Mouse (Mus musculus) kidney, postnatal 14 days (tissue): ENCODE measurements around the gene Atp5g2.

Experiments used
- DNase-seq: peaks from one replicate; pipeline ENCODE4 v3.0.0; 2022; ENCODE audit warnings: mixed read lengths

The Atp5g2 gene

GRCm38 (mm10) chr15:102672215-102673071 is at the start of gene Atp5g2:
Gene Atp5g2, minus strand, starts transcription at chr15:102672352.
- DNase-seq, result peak; percentile 61

GRCm38 (mm10) chr15:102721016-102721898 is 49.1 kb upstream of the Atp5g2 start:
- no peak for DNase-seq

- peak; percentile 61 for DNase-seq
Observed at GRCm38 (mm10) chr15:102716132-102716531, 44.0 kb upstream of the Atp5g2 start.

- no peak for DNase-seq
Observed at GRCm38 (mm10) chr15:102707736-102708269, 35.7 kb upstream of the Atp5g2 start.

- DNase-seq, result no peak
Observed at GRCm38 (mm10) chr15:102705923-102706503, 33.9 kb upstream of the Atp5g2 start.

- DNase-seq, result no peak
Observed at GRCm38 (mm10) chr15:102705226-102705894, 33.2 kb upstream of the Atp5g2 start.

- DNase-seq, result no peak
Observed at GRCm38 (mm10) chr15:102704806-102705205, 32.7 kb upstream of the Atp5g2 start.

- DNase-seq, result no peak
Observed at GRCm38 (mm10) chr15:102702972-102703371, 30.8 kb upstream of the Atp5g2 start.

GRCm38 (mm10) chr15:102698193-102698592 is 26.0 kb upstream of the Atp5g2 start:
- peak; percentile 88 for DNase-seq

GRCm38 (mm10) chr15:102696899-102697298 is 24.7 kb upstream of the Atp5g2 start:
- no peak for DNase-seq

- DNase-seq, result peak; percentile 86
Observed at GRCm38 (mm10) chr15:102693600-102693999, 21.4 kb upstream of the Atp5g2 start.

- peak; percentile 71 for DNase-seq
Observed at GRCm38 (mm10) chr15:102692991-102693411, 20.8 kb upstream of the Atp5g2 start.

GRCm38 (mm10) chr15:102692321-102692804 is 20.2 kb upstream of the Atp5g2 start:
- no peak for DNase-seq

GRCm38 (mm10) chr15:102685791-102686190 is 13.6 kb upstream of the Atp5g2 start:
- DNase-seq, result no peak

- DNase-seq, result no peak
Observed at GRCm38 (mm10) chr15:102683670-102684069, 11.5 kb upstream of the Atp5g2 start.

GRCm38 (mm10) chr15:102676345-102676744 is 4.2 kb upstream of the Atp5g2 start:
- DNase-seq, result no peak

GRCm38 (mm10) chr15:102673548-102673947 is 1.4 kb upstream of the Atp5g2 start:
- DNase-seq, result peak; percentile 79

- peak; percentile 92 for DNase-seq
Observed at GRCm38 (mm10) chr15:102671721-102672214, 384 bp downstream of the Atp5g2 start.

GRCm38 (mm10) chr15:102670767-102671575 is 1.2 kb downstream of the Atp5g2 start:
- peak; percentile 99 for DNase-seq

- DNase-seq, result no peak
Observed at GRCm38 (mm10) chr15:102670281-102670680, 1.9 kb downstream of the Atp5g2 start.

- no peak for DNase-seq
Observed at GRCm38 (mm10) chr15:102669571-102669970, 2.6 kb downstream of the Atp5g2 start.
